Mouse (Mus musculus): Measurements from ENCODE around the gene Zdhhc13. TPM values are rescaled to one million over a fixed set of nuclear protein-coding genes. Genes with fewer than 3 reads are reported as not detected.

Zdhhc13 gene
- total RNA-seq, 2 experiments from 2014 or later = 38.5 to 63.1 TPM

DNA sequence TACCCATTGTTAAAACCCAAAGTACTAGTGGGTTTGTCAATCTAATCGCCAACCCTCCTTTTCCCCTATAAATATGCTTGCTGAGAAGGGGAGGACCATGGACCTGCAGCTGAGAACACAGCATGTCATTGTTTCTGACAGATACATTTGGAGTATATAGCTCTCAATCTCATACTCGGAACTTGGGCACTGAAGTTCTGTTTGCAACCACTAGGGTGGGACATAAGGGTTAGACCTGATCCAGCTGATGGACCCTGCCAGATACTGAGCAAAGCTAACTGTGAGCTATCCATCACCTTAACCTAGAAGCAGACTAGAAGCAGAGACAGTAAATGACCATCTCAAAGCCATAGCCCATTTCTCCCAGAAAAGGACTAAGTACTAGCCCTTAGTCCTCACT lies 49.6 kb downstream of the Zdhhc13 start:
- peak; percentile 76 for ATAC-seq (replicated peaks; ENCODE audit: poor library complexity)

DNA sequence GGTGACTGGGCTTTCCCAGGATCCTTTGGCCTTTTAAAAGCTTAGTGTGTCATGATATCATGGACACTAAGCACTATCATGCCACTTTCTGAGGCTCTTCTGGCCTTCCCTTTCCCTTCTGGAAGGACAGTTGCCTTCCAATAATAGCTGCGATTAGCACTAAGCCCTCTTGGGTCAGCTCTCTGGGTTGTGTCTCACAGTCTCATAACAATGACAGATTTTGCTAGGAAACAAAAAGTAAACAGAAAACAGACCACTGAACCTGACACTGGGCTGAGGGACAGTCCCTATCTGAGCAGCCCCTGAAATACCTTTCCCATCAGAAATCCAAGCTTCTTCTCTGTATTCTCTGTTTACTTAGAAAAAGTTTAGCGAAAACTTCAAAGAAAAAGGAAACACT lies 51.7 kb downstream of the Zdhhc13 start:
- no peak for ATAC-seq (replicated peaks; ENCODE audit: poor library complexity)

DNA sequence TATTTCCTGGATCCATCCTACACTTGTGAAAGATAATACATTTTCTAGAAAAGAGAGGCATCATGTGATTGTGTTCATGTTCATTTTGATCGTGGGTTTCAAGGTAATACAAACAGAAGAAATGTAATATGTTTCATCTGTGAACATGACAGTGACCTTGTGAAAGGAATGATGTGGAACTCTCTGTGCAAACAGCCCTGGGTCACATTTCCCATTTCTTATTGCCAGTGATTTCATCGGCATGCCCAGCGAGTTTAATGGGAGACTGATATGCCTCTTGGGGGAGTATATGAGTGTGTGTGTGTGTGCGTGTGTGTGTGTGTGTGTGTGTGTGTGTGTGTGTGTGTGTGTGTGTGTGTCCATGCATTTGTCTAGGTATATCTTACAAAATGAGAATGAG lies 52.7 kb downstream of the Zdhhc13 start:
- no peak for ATAC-seq (replicated peaks; ENCODE audit: poor library complexity)

DNA sequence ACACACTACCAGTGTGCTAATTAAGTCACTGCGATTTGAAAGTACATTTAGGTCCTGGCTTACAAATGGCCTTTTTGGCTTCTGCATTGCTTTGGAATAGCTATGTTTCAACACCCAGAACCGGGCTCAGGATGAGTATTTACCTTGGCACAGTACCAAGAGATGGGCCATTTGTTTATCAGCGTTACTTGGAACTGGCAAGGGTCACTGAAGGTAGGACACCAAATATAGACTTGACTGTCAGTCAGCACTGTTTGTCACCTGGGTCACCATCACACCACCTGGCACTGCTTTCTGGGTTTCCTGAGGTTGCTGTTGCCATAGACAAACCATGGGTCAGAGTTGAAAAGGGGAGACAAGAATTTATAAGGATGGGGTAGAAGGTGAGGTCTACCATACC lies 53.5 kb downstream of the Zdhhc13 start:
- no peak for ATAC-seq (replicated peaks; ENCODE audit: poor library complexity)

DNA sequence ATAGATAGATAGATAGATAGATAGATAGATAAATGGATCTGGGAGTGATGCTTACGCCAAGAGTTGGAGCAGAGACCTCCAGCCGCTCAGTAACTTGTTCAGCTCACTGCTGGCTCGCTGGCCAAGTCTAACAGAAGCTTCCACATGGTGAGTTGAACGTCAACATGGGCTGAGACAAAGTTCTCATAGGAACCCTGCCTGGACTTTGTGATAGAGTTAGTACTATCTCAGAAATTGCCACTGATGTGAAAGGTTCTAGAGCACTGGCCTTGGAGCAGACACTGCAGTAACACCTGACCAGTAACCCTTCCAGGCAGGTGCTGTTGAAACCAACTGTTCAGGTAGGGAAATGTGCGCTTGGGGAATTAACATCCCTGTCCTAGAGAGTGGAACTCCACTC lies 54.7 kb downstream of the Zdhhc13 start:
- no peak for ATAC-seq (replicated peaks; ENCODE audit: poor library complexity)

DNA sequence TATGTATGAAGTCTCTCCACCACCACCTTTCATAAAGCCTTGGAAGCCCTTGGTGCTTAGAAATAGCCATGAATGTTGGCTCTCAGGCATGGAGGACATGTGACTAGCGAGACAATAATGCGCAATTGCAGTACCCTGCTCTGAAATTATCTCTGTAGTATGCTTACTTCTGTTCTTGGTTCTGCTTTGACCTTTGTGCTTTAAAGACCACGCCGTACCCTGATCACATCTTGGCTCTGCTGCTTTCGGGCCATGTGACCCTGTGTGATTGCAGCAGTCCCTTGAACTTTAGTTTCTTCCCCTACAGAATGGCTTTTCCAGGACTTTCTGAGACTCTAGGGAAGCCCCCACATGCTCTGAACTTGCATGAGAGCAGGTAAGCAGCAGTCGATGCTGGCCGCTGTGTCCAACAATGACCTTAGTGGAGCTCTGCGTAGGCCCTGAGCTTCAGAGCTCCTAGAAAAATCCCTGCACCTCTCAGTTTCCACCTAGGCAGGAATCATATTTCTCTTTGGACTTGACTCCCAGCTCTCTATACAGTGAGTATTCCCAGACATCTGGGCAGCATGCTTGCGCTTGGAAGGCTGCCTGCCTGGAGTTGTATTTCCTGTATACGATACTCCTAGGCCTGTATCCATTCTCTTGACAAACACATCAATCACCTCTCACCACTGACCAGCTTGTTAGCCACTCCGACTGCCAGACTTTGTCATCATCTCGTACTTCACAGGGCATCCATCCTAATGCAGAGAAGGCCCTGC lies 56.6 kb downstream of the Zdhhc13 start:
- no peak for ATAC-seq (replicated peaks; ENCODE audit: poor library complexity)

DNA sequence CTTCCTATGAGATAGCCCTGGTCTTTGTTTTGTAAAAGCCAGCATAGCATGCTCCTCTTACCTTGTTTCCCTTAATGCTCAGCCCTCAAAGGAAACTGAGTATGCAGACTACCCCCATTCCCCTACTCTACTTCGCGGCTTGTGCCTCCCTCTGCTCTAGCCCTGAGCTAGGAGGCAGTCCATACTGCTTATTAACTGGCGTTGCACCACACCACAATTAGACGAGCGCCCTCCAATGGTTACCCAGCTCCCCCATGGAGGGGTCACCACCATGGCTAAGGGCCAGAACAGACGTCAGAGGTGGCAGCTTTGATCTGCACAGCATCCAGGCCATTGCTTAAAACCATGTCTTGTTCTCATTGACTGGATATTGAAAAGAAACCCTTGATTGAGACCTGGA lies 58.0 kb downstream of the Zdhhc13 start:
- ATAC-seq (replicated peaks; ENCODE audit: poor library complexity) = no peak

DNA sequence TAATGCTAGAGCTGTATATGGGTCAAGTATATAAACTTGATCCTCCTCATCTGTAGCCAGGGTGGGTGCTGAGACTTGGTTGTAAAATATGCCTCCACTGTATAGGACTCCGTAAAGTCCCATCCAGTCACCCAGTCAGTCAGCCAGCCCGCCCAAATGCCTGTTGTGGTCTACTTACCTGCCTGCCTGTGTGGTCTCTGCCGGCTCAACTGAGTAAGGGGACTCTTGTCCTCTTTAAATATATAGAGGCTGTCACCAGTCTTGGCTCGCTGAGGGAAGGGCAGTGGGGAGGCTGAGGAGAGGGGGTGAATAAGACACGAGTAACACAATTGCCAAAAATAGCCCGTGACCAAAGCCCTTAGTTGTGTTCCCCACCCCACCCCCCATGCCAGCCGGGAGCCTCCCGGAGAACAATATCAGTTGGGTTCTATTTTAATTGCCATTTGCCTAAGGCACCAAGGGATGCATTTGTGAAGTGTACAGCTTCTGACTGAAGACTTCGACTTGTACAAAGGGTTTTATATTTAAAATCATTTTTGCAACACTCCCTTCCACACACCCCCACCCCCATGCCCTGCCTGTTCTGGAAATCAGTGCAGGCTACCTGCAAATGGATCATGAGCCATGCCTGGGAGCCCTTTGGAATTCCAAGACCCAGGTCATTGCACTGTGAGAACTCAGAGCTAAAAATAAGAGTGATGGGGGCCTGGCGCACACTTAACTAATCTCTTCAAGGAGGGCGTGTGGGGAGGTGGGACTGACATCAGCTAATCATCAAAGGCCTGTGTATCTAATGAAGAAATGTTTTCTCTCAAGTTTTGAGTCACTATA lies 59.2 kb downstream of the Zdhhc13 start, which contains the start of gene Csrp3:
Gene Csrp3 (minus strand): TSS at position 214 of the 831 bp plus-strand sequence.
- no peak for ATAC-seq (replicated peaks; ENCODE audit: poor library complexity)

DNA sequence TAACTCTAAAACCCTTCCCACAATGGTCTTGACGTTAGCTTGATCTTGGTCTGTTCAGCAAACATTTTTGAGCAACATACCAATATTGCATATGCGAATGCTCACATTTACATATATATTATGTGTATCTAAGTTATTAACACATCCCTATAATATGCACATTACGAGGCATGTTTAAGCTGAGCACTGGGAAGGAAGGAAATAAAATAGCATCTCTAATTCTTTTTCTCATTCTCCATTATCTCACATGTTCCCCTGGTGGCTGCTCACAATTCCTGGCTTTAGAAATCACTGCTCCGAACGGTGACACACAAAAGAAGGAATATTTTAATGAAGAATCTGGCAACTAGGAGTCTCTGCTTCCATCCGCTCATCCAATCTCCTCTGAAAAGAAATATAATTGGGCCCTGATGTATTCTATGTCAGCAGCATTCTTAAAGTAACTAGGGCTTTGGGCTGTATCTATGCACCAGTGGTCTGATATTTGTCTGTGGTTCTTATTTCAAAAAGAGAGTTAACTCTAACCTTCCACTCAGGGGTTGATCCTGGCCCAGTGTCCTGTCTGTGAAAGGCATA lies 62.8 kb downstream of the Zdhhc13 start:
- no peak for ATAC-seq (replicated peaks; ENCODE audit: poor library complexity)

DNA sequence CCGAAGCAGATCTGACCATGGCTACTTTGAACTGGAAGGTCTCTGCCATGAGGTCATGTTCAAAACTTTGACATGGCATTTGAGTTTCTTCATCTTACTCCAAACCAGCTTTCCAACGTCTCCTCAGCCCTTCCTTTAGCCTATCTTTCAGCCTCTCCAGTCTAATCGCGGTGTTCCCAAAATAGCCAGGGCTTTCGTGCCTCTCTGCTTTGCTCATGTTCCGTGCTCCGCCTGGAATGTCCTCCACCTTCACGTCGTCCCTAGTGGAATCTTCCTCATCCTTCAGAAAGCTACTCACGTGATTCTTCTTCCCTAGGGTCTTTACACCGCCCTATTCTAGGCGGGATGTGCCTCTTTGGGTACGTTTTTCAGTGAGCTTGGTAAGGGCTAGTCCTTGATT lies 64.7 kb downstream of the Zdhhc13 start:
- no peak for ATAC-seq (replicated peaks; ENCODE audit: poor library complexity)

DNA sequence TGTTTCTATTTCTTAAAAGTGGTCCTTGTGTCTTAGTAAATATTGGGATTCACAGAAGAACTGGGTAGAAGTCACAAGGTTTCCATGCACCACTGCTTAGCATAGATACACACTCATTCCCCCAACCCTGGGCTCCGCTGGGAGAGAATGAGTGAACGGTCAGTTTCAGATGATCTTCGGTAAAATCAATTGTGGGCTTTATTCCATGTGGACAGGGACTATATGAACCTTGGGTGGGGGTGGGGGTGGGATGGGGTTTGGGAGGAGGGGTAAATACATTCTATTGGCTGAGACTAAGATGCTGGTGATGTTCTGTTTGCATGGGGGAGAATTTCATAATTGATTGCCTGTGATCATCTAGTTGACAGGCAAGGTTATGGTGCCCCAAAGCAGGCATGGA lies 66.7 kb downstream of the Zdhhc13 start:
- no peak for ATAC-seq (replicated peaks; ENCODE audit: poor library complexity)

DNA sequence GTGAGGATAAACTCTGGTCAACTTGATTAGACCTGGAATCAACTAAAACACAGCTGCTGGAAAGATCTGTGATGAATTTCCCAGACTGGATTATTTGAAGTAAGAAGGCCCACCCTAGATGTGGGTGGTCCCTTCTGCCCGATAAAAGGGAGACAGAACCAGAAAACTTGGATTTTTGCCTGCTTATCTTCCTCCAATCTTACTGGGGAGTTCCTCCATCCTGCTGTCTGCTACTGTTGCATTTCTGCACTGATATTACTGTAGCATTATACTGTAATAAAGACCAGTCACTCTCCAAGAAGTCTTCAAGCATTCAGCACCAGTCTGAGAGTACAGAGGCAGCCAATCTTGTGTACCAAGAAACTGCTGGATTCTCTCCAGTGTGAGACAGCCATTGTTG lies 69.5 kb downstream of the Zdhhc13 start:
- ATAC-seq (replicated peaks; ENCODE audit: poor library complexity) = no peak

DNA sequence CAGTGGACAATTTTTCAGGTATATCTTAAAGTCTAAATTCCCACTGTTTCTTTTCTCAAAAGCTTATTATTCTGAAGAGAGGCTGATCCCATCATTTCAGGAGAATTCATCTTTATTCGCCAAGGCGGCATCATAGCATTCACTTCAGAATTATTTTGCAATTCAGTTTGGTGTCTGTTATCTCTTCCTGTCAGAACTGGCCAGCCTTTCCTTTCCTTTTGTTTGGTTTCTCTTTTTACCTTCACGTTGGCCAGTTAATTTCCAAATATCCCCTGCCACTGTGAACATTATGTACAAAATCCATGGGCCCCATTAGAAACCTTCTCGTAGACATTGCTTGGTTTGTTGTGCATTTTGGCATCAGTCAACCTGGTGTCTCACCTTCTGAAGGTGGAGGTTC lies 70.6 kb downstream of the Zdhhc13 start:
- ATAC-seq (replicated peaks; ENCODE audit: poor library complexity) = peak; percentile 56

DNA sequence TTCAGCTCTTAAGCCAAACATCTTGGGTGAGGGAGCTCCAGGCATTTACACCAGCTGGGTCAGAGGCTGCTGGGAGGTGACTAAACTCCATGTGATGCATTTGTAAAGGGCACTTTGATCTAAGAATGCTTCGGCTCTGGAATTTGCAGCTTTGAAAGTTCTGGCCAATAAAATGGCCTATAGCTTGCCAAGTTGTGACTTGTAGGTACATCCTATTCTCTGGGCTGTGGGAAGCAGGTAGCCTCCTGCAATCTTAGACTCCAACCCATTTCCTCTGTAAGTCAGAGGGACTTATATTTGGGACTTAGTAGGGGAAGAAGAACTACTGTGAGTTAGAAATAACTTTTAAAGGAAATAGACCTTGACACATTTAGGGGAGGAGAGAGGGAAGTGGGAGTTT lies 72.1 kb downstream of the Zdhhc13 start:
- ATAC-seq (replicated peaks; ENCODE audit: poor library complexity) = no peak

DNA sequence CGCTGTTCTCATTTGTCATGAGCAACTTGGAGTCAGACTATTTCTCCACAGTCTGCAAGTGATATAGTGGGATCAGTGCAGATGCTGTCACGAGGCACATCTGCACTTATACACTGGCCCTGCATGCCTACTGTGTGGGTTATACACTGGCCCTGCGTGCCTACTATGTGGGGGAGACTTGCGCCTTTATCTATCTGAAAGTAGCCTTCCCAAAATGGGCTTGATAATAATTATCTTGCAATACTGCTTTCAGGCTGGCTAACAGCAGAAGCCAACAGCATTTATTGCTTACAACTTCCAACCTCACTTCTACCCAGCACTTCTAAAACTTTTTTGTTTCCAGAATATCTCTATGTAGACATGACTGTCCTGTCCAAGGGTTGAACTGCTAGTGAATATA lies 73.0 kb downstream of the Zdhhc13 start:
- ATAC-seq (replicated peaks; ENCODE audit: poor library complexity) = 0 out of 2 replicates have a peak, but pooled peaks have one; percentile 10

DNA sequence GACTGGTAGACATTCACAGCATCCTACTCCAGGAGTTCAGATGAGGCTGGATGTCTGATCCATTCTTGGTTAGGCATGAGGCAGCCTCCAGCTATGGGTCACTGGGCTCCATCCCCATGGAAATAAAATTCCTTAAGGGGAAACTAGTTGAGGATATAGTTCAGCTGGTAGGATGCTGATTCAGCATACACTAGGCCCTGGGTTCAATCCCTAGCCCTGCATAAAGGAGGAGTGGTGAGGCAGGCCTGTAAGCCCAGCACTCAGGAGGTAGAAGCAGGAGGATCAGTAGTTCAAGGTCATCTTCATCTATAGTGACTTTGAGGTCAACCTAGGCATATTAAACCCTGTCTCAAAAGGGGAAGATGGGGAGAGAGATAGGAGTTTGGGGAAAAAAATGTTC lies 75.4 kb downstream of the Zdhhc13 start:
- no peak for ATAC-seq (replicated peaks; ENCODE audit: poor library complexity)

DNA sequence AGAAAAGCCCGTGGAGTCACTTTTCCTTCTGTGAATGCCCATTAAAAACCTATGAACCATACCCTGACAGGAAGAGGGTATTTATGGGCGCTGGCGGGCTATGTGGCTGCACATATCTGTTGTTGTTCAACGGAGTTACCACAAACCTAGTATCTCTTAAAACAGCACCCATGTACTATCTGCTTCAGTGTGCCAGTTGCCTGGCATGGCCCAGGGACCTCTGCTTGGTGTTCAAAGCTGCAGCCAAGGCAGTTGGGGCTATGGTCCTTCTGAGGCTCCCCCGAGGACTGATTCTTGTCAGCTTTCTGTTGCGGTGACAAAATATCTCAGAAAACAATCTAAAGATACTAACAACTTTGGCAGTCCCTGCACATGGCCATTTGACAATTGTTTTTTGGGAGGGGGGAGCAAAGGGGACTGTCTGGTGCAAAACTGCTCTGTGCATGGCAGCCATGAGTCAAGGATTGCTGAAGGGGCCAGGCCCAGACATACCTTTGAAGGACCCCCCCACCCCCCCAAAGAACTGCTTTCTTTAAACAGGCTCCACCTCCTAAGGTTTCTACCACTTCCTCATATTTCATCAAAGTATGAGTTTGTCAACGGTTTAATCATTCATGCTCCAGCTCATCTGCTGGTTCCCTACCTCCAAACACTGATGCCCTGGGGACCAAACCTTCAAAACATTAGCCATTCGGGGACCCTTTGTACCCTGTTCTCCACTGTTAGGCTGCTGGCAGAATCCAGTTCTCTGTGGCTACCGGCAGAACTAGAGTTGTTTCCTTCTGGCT lies 76.1 kb downstream of the Zdhhc13 start:
- peak; percentile 73 for ATAC-seq (replicated peaks; ENCODE audit: poor library complexity)

DNA sequence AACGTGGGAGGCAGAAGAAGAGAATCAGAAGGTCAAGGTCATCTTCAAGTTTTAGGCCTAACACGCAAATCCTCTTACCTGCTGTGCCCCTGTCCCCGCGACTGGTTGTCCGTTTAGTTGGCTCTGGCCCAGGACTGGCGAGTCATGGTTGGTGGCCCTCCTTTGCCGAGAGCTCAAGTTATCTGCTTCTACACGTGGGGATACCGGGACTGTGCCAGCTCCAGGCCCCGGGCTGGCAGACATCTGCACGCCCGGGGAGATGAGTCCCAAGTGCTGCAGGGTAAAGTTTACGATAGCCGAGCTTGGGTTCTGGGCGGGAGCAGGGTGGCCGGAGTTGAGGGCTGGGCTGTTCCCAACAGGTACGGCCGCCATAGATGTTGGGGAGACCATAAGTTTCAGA lies 78.8 kb downstream of the Zdhhc13 start:
- peak; percentile 44 for ATAC-seq (replicated peaks; ENCODE audit: poor library complexity)

DNA sequence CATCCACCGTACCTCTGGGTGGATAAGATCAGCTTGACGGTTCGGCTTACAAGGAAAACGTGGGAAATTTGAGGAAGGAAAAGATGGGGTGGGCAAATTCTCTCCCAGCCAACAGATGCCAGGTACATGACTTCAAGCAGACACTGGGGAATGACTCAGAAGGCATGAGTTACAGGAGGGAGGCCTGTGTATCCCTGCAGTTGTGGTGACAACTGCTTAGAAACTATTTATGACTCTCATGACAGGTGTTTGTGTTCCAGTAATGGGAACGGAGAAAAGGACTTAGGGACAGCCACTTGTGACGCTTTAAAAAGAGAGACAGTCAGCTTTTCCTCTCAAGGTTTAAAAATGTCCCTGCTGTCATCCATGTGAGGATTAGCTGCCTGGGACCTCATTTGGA lies 81.3 kb downstream of the Zdhhc13 start:
- ATAC-seq (replicated peaks; ENCODE audit: poor library complexity) = no peak

DNA sequence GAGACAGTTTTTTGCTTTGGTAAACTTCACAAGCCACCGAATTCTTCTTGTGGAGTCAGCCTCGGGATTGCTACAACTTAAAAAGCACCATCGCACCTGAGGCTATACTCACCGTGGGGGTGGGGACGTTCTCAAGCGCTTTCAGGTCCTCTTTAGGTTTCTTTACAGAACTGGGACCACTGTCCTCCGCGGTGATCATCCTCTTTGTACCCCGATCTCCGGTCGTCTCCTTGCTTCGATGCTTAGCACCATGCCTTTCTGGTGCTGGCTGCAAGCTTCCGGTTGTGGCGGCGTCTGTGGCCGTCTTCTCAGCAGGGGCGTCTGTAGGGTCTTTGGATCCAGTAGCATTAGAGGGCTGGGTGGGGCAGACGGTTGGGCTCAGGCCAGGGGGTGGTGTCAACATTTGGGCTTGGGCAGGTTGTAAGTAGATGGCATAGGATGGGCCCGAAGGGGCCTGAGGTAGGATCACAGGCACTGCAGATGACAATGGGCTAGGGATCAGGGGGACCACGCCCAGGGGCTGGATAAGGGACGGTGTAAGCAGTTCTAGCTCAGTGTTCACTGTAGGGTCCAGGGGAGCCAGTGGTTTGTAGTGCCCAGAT lies 81.9 kb downstream of the Zdhhc13 start:
- ATAC-seq (replicated peaks; ENCODE audit: poor library complexity) = peak; percentile 13; the same call in 1 of the 2 replicates

DNA sequence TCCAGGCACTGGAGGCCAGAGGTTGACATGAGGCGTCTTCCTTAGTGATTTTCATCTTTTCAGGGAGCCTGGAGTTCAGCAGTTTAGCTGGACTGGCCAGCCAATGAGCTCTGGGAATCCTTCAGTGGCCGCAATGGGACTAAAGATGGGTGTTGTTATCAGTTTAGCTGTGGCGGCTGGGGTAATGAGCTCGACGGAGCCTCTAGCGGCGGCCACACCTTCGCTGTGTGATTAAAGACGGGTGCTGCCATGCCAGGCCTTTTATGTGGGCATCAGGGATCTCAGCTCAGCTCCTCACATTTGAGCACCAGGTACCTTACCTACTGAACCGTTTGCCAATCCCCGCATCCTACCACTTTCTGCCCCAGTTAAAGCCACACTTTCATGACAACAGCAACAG lies 82.5 kb downstream of the Zdhhc13 start:
- peak; percentile 53 for ATAC-seq (replicated peaks; ENCODE audit: poor library complexity)
